Comparison of ENCODE assay signal across 9 mouse cellular contexts in the genomic region with DNA sequence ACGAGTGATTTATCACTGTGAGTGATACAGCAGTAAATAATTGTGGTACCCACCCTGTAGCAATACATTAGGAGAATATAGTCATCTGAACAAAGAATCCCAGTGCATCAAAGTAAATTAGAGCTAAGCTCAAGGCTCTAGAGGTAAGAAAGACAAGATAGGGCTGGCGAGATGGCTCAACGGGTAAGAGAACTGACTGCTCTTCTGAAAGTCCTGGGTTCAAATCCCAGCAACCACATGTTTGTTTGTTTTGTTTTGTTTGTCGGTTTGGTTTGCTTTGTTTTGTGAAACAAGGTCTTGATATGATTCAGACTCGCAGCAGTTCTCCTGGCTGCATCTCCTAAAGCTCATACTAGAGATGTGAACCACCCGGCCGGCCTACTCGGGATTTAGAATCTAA. TPM values are rescaled to one million over a fixed set of nuclear protein-coding genes. Genes with fewer than 3 reads are reported as not detected.
DNase-seq lines count a peak whose midpoint lies in the region; ATAC-seq and TF ChIP-seq lines count a peak whose summit lies in the region.
"Had no signal": no experiment of that assay in that cellular context is flagged by ENCODE, and none has a peak within 500 bp of the region (broad histone marks: within the 10 kb centered on the region; RNA-seq: fewer than 3 reads in every experiment).

No protein-coding gene starts in this region.

- peak; percentile 2 for DNase-seq in hindbrain, embryonic 11.5 days (ENCODE audit: low spot score)
- DNase-seq in right cerebral cortex, adult 2 months (ENCODE audit: low spot score in 2 of 2), result peak; percentile 11
- no peak for DNase-seq in right cerebral cortex, postnatal 25 days
- no peak for DNase-seq in urinary bladder, adult 2 months (ENCODE audit: low spot score)
- DNase-seq: gastrocnemius, postnatal 25 days had no signal

- no peaks in the 10 kb centered on the region for H3K36me3 ChIP-seq in hindbrain, embryonic 11.5 days (ENCODE audit: control insufficient read depth, insufficient read depth, low read length)
- no peaks in the 10 kb centered on the region for H3K36me3 ChIP-seq in hindbrain, embryonic 12.5 days
- H3K36me3 ChIP-seq in myocyte (ENCODE audit: control insufficient read depth, insufficient read depth), result no peaks in the 10 kb centered on the region

- peak overlapping the region; percentile 80 for H3ac ChIP-seq in myocyte (ENCODE audit: control insufficient read depth, insufficient read length)

- TF ChIP-seq POLR2A in myocyte (IDR thresholded peaks at IDR 0.05; ENCODE audit: insufficient read length, low read depth), result no peak

- no peaks in the 10 kb centered on the region for H3K4me1 ChIP-seq in hindbrain, embryonic 11.5 days (replicated peaks; ENCODE audit: control insufficient read depth, insufficient read depth, low read length)
- no peaks in the 10 kb centered on the region for H3K4me1 ChIP-seq in hindbrain, embryonic 12.5 days
- no peaks in the 10 kb centered on the region; the same call in 1 of the 2 replicates for H3K4me1 ChIP-seq in brown adipose tissue, adult 24 weeks (ENCODE audit: control insufficient read depth, insufficient read depth, insufficient read length, low read length)

- H3K27ac ChIP-seq in hindbrain, embryonic 11.5 days (ENCODE audit: low read depth, low read length), result no peak overlapping the region
- no peak overlapping the region for H3K27ac ChIP-seq in hindbrain, embryonic 12.5 days
- no peak overlapping the region for H3K27ac ChIP-seq in brown adipose tissue, adult 24 weeks (replicated peaks; ENCODE audit: low read depth, low read length)

- H3K9me3 ChIP-seq in hindbrain, embryonic 11.5 days (ENCODE audit: control insufficient read depth, low read length), result no peaks in the 10 kb centered on the region
- H3K9me3 ChIP-seq in hindbrain, embryonic 12.5 days (replicated peaks), result no peaks in the 10 kb centered on the region

- H3K4me2 ChIP-seq in hindbrain, embryonic 11.5 days (replicated peaks; ENCODE audit: low read depth, low read length), result no peak overlapping the region
- H3K4me2 ChIP-seq in hindbrain, embryonic 12.5 days (replicated peaks), result no peak overlapping the region
- peak overlapping the region; percentile 72 for H3K4me2 ChIP-seq in myocyte (ENCODE audit: low read depth)

- no peaks in the 10 kb centered on the region for H3K79me2 ChIP-seq in myocyte (ENCODE audit: control insufficient read depth, insufficient read depth)

- ATAC-seq in hindbrain, embryonic 11.5 days (ENCODE audit: low FRiP score), result no peak
- ATAC-seq in hindbrain, embryonic 12.5 days (ENCODE audit: low FRiP score), result no peak
- no peak for ATAC-seq in activated CD4-positive, CD25-positive, alpha-beta regulatory T cell, adult 4 months

- no peak overlapping the region for H3K4me3 ChIP-seq in hindbrain, embryonic 11.5 days (ENCODE audit: low read depth, low read length)
- no peak overlapping the region for H3K4me3 ChIP-seq in hindbrain, embryonic 12.5 days
- peak overlapping the region; percentile 24; the same call in 1 of the 2 replicates for H3K4me3 ChIP-seq in brown adipose tissue, adult 24 weeks (ENCODE audit: insufficient read depth, low read depth, low read length)
- peak overlapping the region; percentile 49 for H3K4me3 ChIP-seq in myocyte

- 91% methylated on average over 8 of the region's 8 CpGs for WGBS in hindbrain, embryonic 11.5 days
- 92% methylated on average over 8 of the region's 8 CpGs for WGBS in hindbrain, embryonic 12.5 days

- H3K9ac ChIP-seq in hindbrain, embryonic 11.5 days (ENCODE audit: low read depth, low read length), result no peak overlapping the region
- H3K9ac ChIP-seq in hindbrain, embryonic 12.5 days, result no peak overlapping the region

- H3K27me3 ChIP-seq in hindbrain, embryonic 11.5 days (ENCODE audit: control insufficient read depth, insufficient read depth, low read length), result no peaks in the 10 kb centered on the region
- H3K27me3 ChIP-seq in hindbrain, embryonic 12.5 days, result no peaks in the 10 kb centered on the region
- H3K27me3 ChIP-seq in myocyte (ENCODE audit: control insufficient read depth, insufficient read depth, insufficient read length), result no peaks in the 10 kb centered on the region

TF ChIP-seq in myocyte, 11 proteins besides CTCF, POLR2A, EP300 and RAD21:
- TF ChIP-seq TCF12 (IDR thresholded peaks at IDR 0.05; ENCODE audit: insufficient read depth, poor library complexity, severe bottlenecking), result no peak
- no peak for TF ChIP-seq SRF (IDR thresholded peaks at IDR 0.05; ENCODE audit: control insufficient read depth, insufficient read length, low read depth)
- no peak for TF ChIP-seq POLR2AphosphoS2 (IDR thresholded peaks at IDR 0.05; ENCODE audit: insufficient read length, low read depth)
- TF ChIP-seq MYOD1 (IDR thresholded peaks at IDR 0.05; ENCODE audit: control insufficient read depth in 1 of 3, insufficient read length in 2 of 3, low read depth in 2 of 3), result no peak
- TF ChIP-seq MYOG (IDR thresholded peaks at IDR 0.05; ENCODE audit: control insufficient read depth in 1 of 3, insufficient read depth in 1 of 3, insufficient read length in 2 of 3, low read depth in 2 of 3), result no peak
- TF ChIP-seq CEBPB (IDR thresholded peaks at IDR 0.05; ENCODE audit: insufficient read depth, poor library complexity, severe bottlenecking), result no peak
- TF ChIP-seq MAX (IDR thresholded peaks at IDR 0.05; ENCODE audit: low read depth), result no peak
- TF ChIP-seq USF1 (IDR thresholded peaks at IDR 0.05; ENCODE audit: low read depth), result no peak
- no peak for TF ChIP-seq E2F4 (IDR thresholded peaks at IDR 0.05; ENCODE audit: insufficient read depth)
- no peak for TF ChIP-seq TCF3 (IDR thresholded peaks at IDR 0.05; ENCODE audit: insufficient read length, low read depth)
- no peak for TF ChIP-seq REST (IDR thresholded peaks at IDR 0.05; ENCODE audit: insufficient read depth, insufficient read length)

RNA-seq across cellular contexts. Expression of a gene that starts 21.2 kb away (rescaled TPM):
- 0.33 and 0.43 TPM in 2 replicates for polyA plus RNA-seq in hindbrain, embryonic 11.5 days (2014; fragmentation: Nextera tagmentation; extraction: Ambion mirVana)
- polyA plus RNA-seq in hindbrain, embryonic 12.5 days (2016; fragmentation: Nextera tagmentation; extraction: Ambion mirVana), result 0.48 and 0.98 TPM in 2 replicates
- 11.4 and 19.9 TPM in 2 replicates for polyA plus RNA-seq in brown adipose tissue, adult 24 weeks (2012; ENCODE audit: insufficient read depth, insufficient read length, missing spikeins)
- 0.10 TPM for polyA plus RNA-seq in myocyte (2012; fragmentation: generic; extraction: Trizol)
- polyA plus RNA-seq in activated CD4-positive, CD25-positive, alpha-beta regulatory T cell, adult 4 months (2017; shearing (Covaris generic)), result not detected
- polyA plus RNA-seq in urinary bladder, adult 2 months (2012; rRNA removed), result 93.0 and 110 TPM in 2 replicates

RNA-seq across cellular contexts. Expression of a gene that starts 27.3 kb away (rescaled TPM):
- 207 and 224 TPM in 2 replicates for polyA plus RNA-seq in hindbrain, embryonic 11.5 days (2014; fragmentation: Nextera tagmentation; extraction: Ambion mirVana)
- 190 and 202 TPM in 2 replicates for polyA plus RNA-seq in hindbrain, embryonic 12.5 days (2016; fragmentation: Nextera tagmentation; extraction: Ambion mirVana)
- 804 and 975 TPM in 2 replicates for polyA plus RNA-seq in brown adipose tissue, adult 24 weeks (2012; ENCODE audit: insufficient read depth, insufficient read length, missing spikeins)
- 79.8 TPM for polyA plus RNA-seq in myocyte (2012; fragmentation: generic; extraction: Trizol)
- 100 to 1,000 TPM; 304 to 413 TPM for polyA plus RNA-seq in activated CD4-positive, CD25-positive, alpha-beta regulatory T cell, adult 4 months (2017; shearing (Covaris generic))
- polyA plus RNA-seq in urinary bladder, adult 2 months (2012; rRNA removed), result 423 and 476 TPM in 2 replicates

RNA-seq across cellular contexts. Expression of a gene that starts 47.7 kb away (rescaled TPM):
- 13.1 and 14.7 TPM in 2 replicates for polyA plus RNA-seq in hindbrain, embryonic 11.5 days (2014; fragmentation: Nextera tagmentation; extraction: Ambion mirVana)
- 17.0 and 18.8 TPM in 2 replicates for polyA plus RNA-seq in hindbrain, embryonic 12.5 days (2016; fragmentation: Nextera tagmentation; extraction: Ambion mirVana)
- polyA plus RNA-seq in brown adipose tissue, adult 24 weeks (2012; ENCODE audit: insufficient read depth, insufficient read length, missing spikeins), result 25.7 and 31.1 TPM in 2 replicates
- 8.6 TPM for polyA plus RNA-seq in myocyte (2012; fragmentation: generic; extraction: Trizol)
- 1 to 10 TPM in 1 of 2 experiments, under 1 TPM in 1; 0.88 to 1.3 TPM for polyA plus RNA-seq in activated CD4-positive, CD25-positive, alpha-beta regulatory T cell, adult 4 months (2017; shearing (Covaris generic))
- polyA plus RNA-seq in urinary bladder, adult 2 months (2012; rRNA removed), result 98.2 and 167 TPM in 2 replicates

Comparison
In these comparisons a context has a peak if more than half of its experiments do, and no peak if none do; other contexts are left out.
1. DNase-seq: peak in hindbrain, embryonic 11.5 days (single experiment) and right cerebral cortex, adult 2 months (2 of 2); none in right cerebral cortex, postnatal 25 days (single experiment) and urinary bladder, adult 2 months (single experiment).
2. H3K4me3 ChIP-seq: peak in brown adipose tissue, adult 24 weeks (single experiment) and myocyte (single experiment); none in hindbrain, embryonic 11.5 days (single experiment) and hindbrain, embryonic 12.5 days (single experiment).